Mouse (Mus musculus) bone marrow macrophage, adult 2 months (primary cell): ENCODE results near the gene Sds.

Experiments
- CTCF ChIP-seq: IDR thresholded peaks from 2 replicates; pipeline ENCODE4 v1.5.1; 2012; ENCODE audit warnings: low read depth, mild to moderate bottlenecking, low read length, moderate library complexity
- POLR2A ChIP-seq: IDR thresholded peaks from 2 replicates; pipeline ENCODE4 v1.6.1; 2012; ENCODE audit warnings: mild to moderate bottlenecking, low read depth, low read length, borderline replicate concordance

DNA sequence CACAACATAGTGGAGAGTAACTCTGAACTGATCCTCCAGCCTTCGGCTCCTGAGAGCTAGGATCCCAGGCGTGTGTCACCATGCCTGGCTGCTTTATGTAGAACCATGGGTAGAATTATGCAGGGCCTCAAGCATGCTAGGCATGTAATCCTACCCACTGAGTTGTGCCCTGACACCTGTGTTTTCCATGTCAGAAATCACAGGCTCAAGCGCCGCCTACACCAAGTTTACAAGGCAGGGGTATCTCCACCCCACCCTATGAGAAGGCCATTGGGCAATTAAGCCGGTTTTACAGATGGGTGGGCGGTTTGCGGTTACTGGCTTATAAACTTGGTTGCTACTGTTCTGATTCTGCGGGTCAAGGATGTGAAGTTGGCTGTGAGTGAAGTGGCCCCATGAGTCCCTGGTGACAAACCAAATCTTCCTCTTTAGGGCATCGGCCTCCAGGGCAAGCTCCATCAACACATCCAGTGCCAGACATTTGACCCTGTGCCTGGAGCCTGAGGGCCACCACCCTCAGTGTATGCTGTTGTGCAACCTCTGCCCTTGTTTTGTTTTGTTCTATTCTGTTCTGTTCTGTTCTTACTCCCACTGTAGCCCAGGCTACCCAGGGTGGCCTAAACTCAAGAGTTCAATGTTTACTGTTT, 37.8 kb downstream of the Sds start:
- TF ChIP-seq CTCF (no peak), POLR2A (no peak)
